Mouse (Mus musculus): Measurements from ENCODE around the gene Opn4.

DNA sequence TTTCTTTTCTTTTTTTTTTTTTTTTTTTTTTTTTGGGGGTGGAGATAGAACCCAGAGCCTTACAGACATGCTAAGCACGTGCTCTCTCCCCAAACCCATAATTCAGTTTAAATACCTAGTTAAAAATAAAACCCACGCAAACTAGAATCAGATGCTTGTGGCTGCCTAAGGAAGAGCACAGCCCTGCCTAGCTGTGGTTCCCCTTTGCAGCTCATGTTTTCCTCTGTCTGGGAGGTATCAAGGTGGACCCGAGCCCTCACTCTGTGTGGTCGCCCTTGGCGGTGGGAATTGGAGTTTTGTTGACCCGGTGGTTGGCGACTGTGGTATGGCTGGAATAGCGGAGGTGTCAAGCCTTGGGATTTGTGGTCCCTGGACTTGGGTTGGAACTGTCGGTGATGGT is 41.0 kb downstream of the Opn4 start:
- TF ChIP-seq CTCF (IDR thresholded peaks at IDR 0.05; ENCODE audit: extremely low read depth, insufficient read depth, low read length), result no peak
- TF ChIP-seq POLR2A (IDR thresholded peaks at IDR 0.05; ENCODE audit: extremely low read depth, insufficient read depth, low read length), result no peak

Measured in cortical plate, adult 2 months (tissue).